Mouse (Mus musculus): ENCODE measurements around the gene Nsmce3. TPM values are rescaled to one million over a fixed set of nuclear protein-coding genes. Genes with fewer than 3 reads are reported as not detected.

Nsmce3 gene
- polyA plus RNA-seq, 1 experiment from 2014 or later = 10.5 TPM

GRCm38 (mm10) chr7:64855976-64856375 is 16.8 kb downstream of the Nsmce3 start:
- Histone ChIP-seq H3K4me2 (replicated peaks) (no peak overlapping the region), H3K36me3 (no peaks in the 10 kb centered on the region), H3K9me3 (no peaks in the 10 kb centered on the region), H3K27ac (no peak overlapping the region), H3K4me1 (replicated peaks) (no peaks in the 10 kb centered on the region), H3K27me3 (no peaks in the 10 kb centered on the region), H3K4me3 (replicated peaks) (no peak overlapping the region), H3K9ac (replicated peaks) (no peak overlapping the region)
- no peak for ATAC-seq
- whole genome bisulfite sequencing = 69% methylated on average over 15 of the region's 15 CpGs

- H3K9ac ChIP-seq (replicated peaks) = no peak overlapping the region
- no peaks in the 10 kb centered on the region for H3K9me3 ChIP-seq
- no peaks in the 10 kb centered on the region for H3K36me3 ChIP-seq
- H3K4me2 ChIP-seq (replicated peaks) = no peak overlapping the region
- H3K27me3 ChIP-seq = no peaks in the 10 kb centered on the region
- no peaks in the 10 kb centered on the region for H3K4me1 ChIP-seq (replicated peaks)
- WGBS = 92% methylated on average over 5 of the region's 10 CpGs
- no peak overlapping the region for H3K27ac ChIP-seq
- no peak overlapping the region for H3K4me3 ChIP-seq (replicated peaks)
- no peak for ATAC-seq
Measured at GRCm38 (mm10) chr7:64855389-64855927, 17.3 kb downstream of the Nsmce3 start.

GRCm38 (mm10) chr7:64850791-64851190 is 22.0 kb downstream of the Nsmce3 start:
- no peaks in the 10 kb centered on the region for H3K27me3 ChIP-seq
- H3K27ac ChIP-seq = no peak overlapping the region
- no peak overlapping the region for H3K4me2 ChIP-seq (replicated peaks)
- H3K36me3 ChIP-seq = no peaks in the 10 kb centered on the region
- ATAC-seq = no peak
- 48% methylated on average over 3 of the region's 3 CpGs for WGBS
- no peaks in the 10 kb centered on the region for H3K9me3 ChIP-seq
- H3K4me3 ChIP-seq (replicated peaks) = no peak overlapping the region
- no peaks in the 10 kb centered on the region for H3K4me1 ChIP-seq (replicated peaks)
- no peak overlapping the region for H3K9ac ChIP-seq (replicated peaks)

- H3K27ac ChIP-seq = peak overlapping the region; percentile 25; the same call in 1 of the 2 replicates
- no peak overlapping the region for H3K4me2 ChIP-seq (replicated peaks)
- H3K4me1 ChIP-seq (replicated peaks) = no peaks in the 10 kb centered on the region
- WGBS = 71% methylated on average over 5 of the region's 5 CpGs
- peak; percentile 34; the same call in 1 of the 2 replicates for ATAC-seq
- H3K9ac ChIP-seq (replicated peaks) = no peak overlapping the region
- no peaks in the 10 kb centered on the region for H3K36me3 ChIP-seq
- no peak overlapping the region for H3K4me3 ChIP-seq (replicated peaks)
- no peaks in the 10 kb centered on the region for H3K9me3 ChIP-seq
- H3K27me3 ChIP-seq = no peaks in the 10 kb centered on the region
Measured at GRCm38 (mm10) chr7:64847366-64847899, 25.4 kb downstream of the Nsmce3 start.

- no peaks in the 10 kb centered on the region for H3K9me3 ChIP-seq
- WGBS = 97% methylated on average over 3 of the region's 3 CpGs
Measured at GRCm38 (mm10) chr7:64846061-64846460, 26.7 kb downstream of the Nsmce3 start.

GRCm38 (mm10) chr7:64840946-64841659 is 31.7 kb downstream of the Nsmce3 start:
- Histone ChIP-seq H3K9ac (replicated peaks) (no peak overlapping the region), H3K4me1 (replicated peaks) (peaks cover 24% of the 10 kb centered on the region), H3K36me3 (no peaks in the 10 kb centered on the region), H3K27ac (peak overlapping the region; percentile 42), H3K9me3 (no peaks in the 10 kb centered on the region), H3K4me3 (replicated peaks) (no peak overlapping the region), H3K27me3 (no peaks in the 10 kb centered on the region), H3K4me2 (replicated peaks) (peak overlapping the region; percentile 25)
- 24% methylated on average over 10 of the region's 10 CpGs for WGBS
- ATAC-seq = peak; percentile 81

More at GRCm38 (mm10) chr7:64846061-64846460, 26.7 kb downstream of the Nsmce3 start:
- Histone ChIP-seq H3K4me1 (replicated peaks) (peaks cover 7% of the 10 kb centered on the region), H3K4me2 (replicated peaks) (no peak overlapping the region), H3K27me3 (no peaks in the 10 kb centered on the region), H3K27ac (no peak overlapping the region), H3K36me3 (no peaks in the 10 kb centered on the region), H3K4me3 (replicated peaks) (no peak overlapping the region), H3K9ac (replicated peaks) (no peak overlapping the region)
- ATAC-seq = no peak

GRCm38 (mm10) chr7:64840576-64840895 is 32.3 kb downstream of the Nsmce3 start:
- Histone ChIP-seq H3K4me2 (replicated peaks) (peak overlapping the region; percentile 56), H3K27ac (peak overlapping the region; percentile 42)
- ATAC-seq = no peak

GRCm38 (mm10) chr7:64839801-64840575 is 32.8 kb downstream of the Nsmce3 start:
- ATAC-seq = peak; percentile 82
- H3K36me3 ChIP-seq = no peaks in the 10 kb centered on the region
- H3K9ac ChIP-seq (replicated peaks) = no peak overlapping the region; the same call in 1 of the 2 replicates
- H3K9me3 ChIP-seq = no peaks in the 10 kb centered on the region
- under 1% methylated on average over 21 of the region's 21 CpGs for WGBS
- H3K4me3 ChIP-seq (replicated peaks) = peak overlapping the region; percentile 32
- H3K27me3 ChIP-seq = no peaks in the 10 kb centered on the region
- no peak overlapping the region for H3K27ac ChIP-seq
- H3K4me2 ChIP-seq (replicated peaks) = peak overlapping the region; percentile 56
- peaks cover 24% of the 10 kb centered on the region for H3K4me1 ChIP-seq (replicated peaks)

More at GRCm38 (mm10) chr7:64840576-64840895, 32.3 kb downstream of the Nsmce3 start:
- H3K4me1 ChIP-seq (replicated peaks) = peaks cover 24% of the 10 kb centered on the region
- no peak overlapping the region; the same call in 1 of the 2 replicates for H3K9ac ChIP-seq (replicated peaks)
- H3K9me3 ChIP-seq = no peaks in the 10 kb centered on the region
- peak overlapping the region; percentile 32 for H3K4me3 ChIP-seq (replicated peaks)
- H3K27me3 ChIP-seq = no peaks in the 10 kb centered on the region
- no peaks in the 10 kb centered on the region for H3K36me3 ChIP-seq
- 55% methylated on average over 1 of the region's 1 CpGs for WGBS

- 69% methylated on average over 2 of the region's 2 CpGs for WGBS
- 0 out of 2 replicates have a peak, but pooled peaks have one; percentile 4 for ATAC-seq
- H3K36me3 ChIP-seq = no peaks in the 10 kb centered on the region
- H3K27me3 ChIP-seq = no peaks in the 10 kb centered on the region
- H3K4me2 ChIP-seq (replicated peaks) = 0 out of 2 replicates have a peak overlapping the region, but pooled peaks have one; percentile 56
- peaks cover 24% of the 10 kb centered on the region for H3K4me1 ChIP-seq (replicated peaks)
- no peak overlapping the region for H3K9ac ChIP-seq (replicated peaks)
- no peaks in the 10 kb centered on the region for H3K9me3 ChIP-seq
- H3K4me3 ChIP-seq (replicated peaks) = no peak overlapping the region
- H3K27ac ChIP-seq = no peak overlapping the region
Measured at GRCm38 (mm10) chr7:64839281-64839680, 33.5 kb downstream of the Nsmce3 start.

GRCm38 (mm10) chr7:64830214-64830995 is 42.4 kb downstream of the Nsmce3 start:
- H3K27me3 ChIP-seq = no peaks in the 10 kb centered on the region
- no peaks in the 10 kb centered on the region for H3K36me3 ChIP-seq
- H3K9me3 ChIP-seq = peaks cover 3% of the 10 kb centered on the region; the same call in 1 of the 2 replicates
- no peak overlapping the region for H3K27ac ChIP-seq
- H3K4me1 ChIP-seq (replicated peaks) = peaks cover 4% of the 10 kb centered on the region; the same call in 1 of the 2 replicates
- H3K9ac ChIP-seq (replicated peaks) = no peak overlapping the region
- ATAC-seq = no peak
- WGBS = 37% methylated on average over 5 of the region's 5 CpGs
- no peak overlapping the region for H3K4me3 ChIP-seq (replicated peaks)
- H3K4me2 ChIP-seq (replicated peaks) = no peak overlapping the region

- no peak overlapping the region for H3K4me2 ChIP-seq (replicated peaks)
- H3K4me3 ChIP-seq (replicated peaks) = no peak overlapping the region
- no peak for ATAC-seq
- no peaks in the 10 kb centered on the region for H3K4me1 ChIP-seq (replicated peaks)
- no peaks in the 10 kb centered on the region for H3K9me3 ChIP-seq
- 77% methylated on average over 5 of the region's 5 CpGs for WGBS
- H3K27me3 ChIP-seq = no peaks in the 10 kb centered on the region
- no peaks in the 10 kb centered on the region for H3K36me3 ChIP-seq
- H3K27ac ChIP-seq = no peak overlapping the region
- no peak overlapping the region for H3K9ac ChIP-seq (replicated peaks)
Measured at GRCm38 (mm10) chr7:64821081-64821480, 51.7 kb downstream of the Nsmce3 start.

All from midbrain, embryonic 13.5 days (tissue).